Mouse (Mus musculus) midbrain, embryonic 13.5 days (tissue): ENCODE measurements around the gene Spata22. TPM values are rescaled to one million over a fixed set of nuclear protein-coding genes. Genes with fewer than 3 reads are reported as not detected.

Experiments used
- ATAC-seq: fragments of 200-750 bp; cut with Nextera tagmentation; 2 replicates; pipeline ENCODE4 v1.8.0; 2017; ENCODE audit warnings: mild to moderate bottlenecking, moderate TSS enrichment, moderate library complexity
- H3K27ac ChIP-seq: fragments of 300-500 bp; sonication (generic); 2 replicates; pipeline ENCODE4 v1.5.1; 2015; ENCODE audit warnings: inconsistent platforms, mild to moderate bottlenecking, moderate library complexity
- H3K27me3 ChIP-seq: fragments of 300-500 bp; sonication (generic); 2 replicates; pipeline ENCODE4 v1.6.1; 2015; ENCODE audit warnings: mild to moderate bottlenecking, inconsistent platforms
- H3K36me3 ChIP-seq: fragments of 300-500 bp; sonication (generic); 2 replicates; pipeline ENCODE4 v1.6.1; 2015; ENCODE audit warnings: mild to moderate bottlenecking, inconsistent platforms
- H3K4me1 ChIP-seq: fragments of 300-500 bp; sonication (generic); replicated peaks from 2 replicates; pipeline ENCODE4 v1.6.1; 2015; ENCODE audit warnings: inconsistent platforms
- H3K4me2 ChIP-seq: fragments of 300-500 bp; sonication (generic); replicated peaks from 2 replicates; pipeline ENCODE4 v1.6.1; 2015; ENCODE audit warnings: moderate library complexity, mild to moderate bottlenecking, inconsistent platforms
- H3K4me3 ChIP-seq: fragments of 300-500 bp; sonication (generic); replicated peaks from 2 replicates; pipeline ENCODE4 v1.5.1; 2015; ENCODE audit warnings: mild to moderate bottlenecking, inconsistent platforms
- H3K9ac ChIP-seq: fragments of 300-500 bp; sonication (generic); replicated peaks from 2 replicates; pipeline ENCODE4 v1.6.1; 2015; ENCODE audit warnings: mild to moderate bottlenecking, inconsistent platforms
- H3K9me3 ChIP-seq: fragments of 300-500 bp; sonication (generic); 2 replicates; pipeline ENCODE4 v1.6.1; 2016; ENCODE audit warnings: mild to moderate bottlenecking, inconsistent platforms
- WGBS: fragments of 180-500 bp; shearing (Covaris S2); methylation state at CpG from one replicate; pipeline ENCODE4 v1.1.7; 2015; 5-methylcytosine and 5-hydroxymethylcytosine counted together
- polyA plus RNA-seq: library from polyadenylated mRNA; unstranded; fragments of >200 nt; fragmentation: Nextera tagmentation; extraction: Ambion mirVana; gene quantifications from 2 replicates; pipeline ENCODE4 v1.2.1, GENCODE M21; 2015

Spata22 gene
- polyA plus RNA-seq, 1 experiment from 2014 or later: not detected

DNA sequence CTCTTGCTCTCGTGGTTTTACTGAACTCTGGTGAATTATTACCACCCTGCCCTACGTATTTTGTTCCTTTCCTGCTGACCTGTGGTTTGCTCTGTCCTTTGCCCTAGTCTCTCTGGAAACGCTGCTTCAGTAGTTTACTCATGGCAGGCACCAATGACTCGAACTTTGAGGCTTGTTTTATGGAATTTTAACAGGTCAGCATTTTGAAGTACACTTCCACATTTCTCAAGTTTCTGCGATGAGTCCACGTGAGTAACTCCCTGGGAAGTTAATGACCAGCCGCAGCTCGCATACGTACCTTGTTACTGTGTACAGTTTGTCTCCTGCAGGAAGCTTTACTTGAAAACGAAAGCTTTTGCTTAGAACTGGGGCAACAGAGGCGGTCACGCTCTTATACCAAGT is 3.1 kb upstream of the Spata22 start:
- Histone ChIP-seq H3K9ac (no peak overlapping the region), H3K9me3 (no peaks in the 10 kb centered on the region), H3K4me1 (no peaks in the 10 kb centered on the region), H3K36me3 (no peaks in the 10 kb centered on the region), H3K4me2 (no peak overlapping the region), H3K27ac (no peak overlapping the region), H3K27me3 (no peaks in the 10 kb centered on the region), H3K4me3 (no peak overlapping the region)
- no peak for ATAC-seq
- 73% methylated on average over 12 of the region's 12 CpGs for WGBS

DNA sequence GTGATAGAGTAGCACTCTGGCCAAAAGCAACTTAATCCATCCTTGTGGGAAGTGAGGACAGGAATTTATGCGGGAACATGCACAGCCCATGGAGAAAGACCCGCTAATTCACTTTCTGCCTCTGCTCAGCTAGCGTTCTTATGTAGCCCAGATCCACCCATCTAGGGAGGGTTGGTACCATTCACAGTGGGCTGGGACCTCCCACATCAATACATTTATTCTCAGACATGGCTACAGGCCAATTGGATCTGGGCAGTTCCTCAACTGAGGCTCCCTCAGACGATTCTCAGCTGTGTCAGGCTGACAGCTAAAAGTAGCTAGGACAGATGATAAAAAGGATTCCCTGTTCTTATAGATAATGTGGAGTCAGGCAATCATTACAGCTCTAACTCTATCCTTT is 2.2 kb upstream of the Spata22 start:
- no peaks in the 10 kb centered on the region for H3K4me1 ChIP-seq
- H3K36me3 ChIP-seq: no peaks in the 10 kb centered on the region
- no peak overlapping the region for H3K4me3 ChIP-seq
- 80% methylated on average over 4 of the region's 4 CpGs for WGBS
- no peak overlapping the region for H3K9ac ChIP-seq
- H3K27me3 ChIP-seq: no peaks in the 10 kb centered on the region
- H3K27ac ChIP-seq: no peak overlapping the region
- ATAC-seq: no peak
- no peak overlapping the region for H3K4me2 ChIP-seq
- no peaks in the 10 kb centered on the region for H3K9me3 ChIP-seq

DNA sequence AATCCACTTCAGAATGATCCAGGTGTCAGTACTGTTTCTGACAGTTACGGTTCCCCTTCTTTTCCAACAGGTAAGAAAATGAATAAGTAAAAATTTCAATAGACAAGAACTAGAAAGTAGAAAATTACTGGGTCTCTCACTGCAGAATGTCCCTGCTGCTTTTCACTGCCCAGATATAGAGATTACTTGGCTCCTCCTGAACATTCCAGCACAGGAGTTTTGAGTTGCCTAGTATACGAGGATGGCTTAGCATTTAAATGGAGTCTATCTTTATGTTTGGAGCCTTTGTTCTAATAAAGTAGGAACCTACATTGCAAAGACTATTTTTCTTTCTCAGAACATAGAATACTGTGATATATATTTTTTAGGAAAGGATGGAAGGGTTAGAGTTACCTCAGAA is 3.8 kb downstream of the Spata22 start:
- Histone ChIP-seq H3K4me2 (no peak overlapping the region), H3K27me3 (no peaks in the 10 kb centered on the region), H3K9me3 (no peaks in the 10 kb centered on the region), H3K27ac (no peak overlapping the region), H3K36me3 (no peaks in the 10 kb centered on the region), H3K9ac (no peak overlapping the region), H3K4me1 (no peaks in the 10 kb centered on the region), H3K4me3 (no peak overlapping the region)
- no peak for ATAC-seq
- 59% methylated on average over 2 of the region's 2 CpGs for WGBS

DNA sequence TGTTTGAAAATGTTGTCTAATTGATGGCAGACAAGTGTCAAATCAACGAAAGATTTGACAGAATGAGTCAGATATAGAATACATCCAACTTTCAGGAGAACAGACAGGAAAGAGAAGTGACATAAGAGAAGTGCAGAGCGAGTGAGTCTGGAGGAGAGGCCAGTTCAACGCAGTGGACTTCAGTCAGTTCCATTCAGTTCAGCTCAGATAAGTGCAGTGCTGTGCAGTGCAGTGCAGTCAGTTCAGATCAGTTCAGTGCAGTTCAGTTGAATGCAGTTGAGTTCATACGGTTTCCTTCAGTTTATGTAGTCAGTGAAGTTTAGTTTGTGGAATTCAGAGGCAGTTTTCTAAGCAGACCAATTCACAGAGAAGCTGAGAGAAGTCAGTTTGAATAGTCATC is 7.4 kb downstream of the Spata22 start:
- no peak overlapping the region for H3K4me3 ChIP-seq
- no peak overlapping the region for H3K9ac ChIP-seq
- WGBS: 85% methylated on average over 4 of the region's 4 CpGs

DNA sequence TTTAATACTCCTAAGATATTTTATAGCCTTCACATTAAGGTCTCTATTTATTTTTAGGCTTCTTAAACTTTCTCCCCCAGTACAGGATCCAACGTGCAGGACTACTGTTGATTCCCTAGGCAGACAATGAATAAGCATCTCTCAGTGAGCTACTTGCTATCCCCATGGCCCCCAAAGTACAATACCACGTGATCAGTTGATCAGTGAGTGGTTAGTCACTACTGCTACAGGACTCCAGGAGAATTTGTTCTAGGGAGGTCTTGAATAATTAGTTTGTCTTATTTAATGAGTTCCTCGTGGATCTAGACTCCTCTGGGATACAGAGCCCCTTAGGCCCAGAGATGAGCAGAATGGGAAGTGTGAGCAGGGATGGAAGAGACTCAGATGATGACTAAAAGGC is 20.9 kb downstream of the Spata22 start, which contains the start of gene Olfr20:
Gene Olfr20, plus strand, starts transcription at position 301 of the 400 bp plus-strand sequence.
- no peak for ATAC-seq
- WGBS: 57% methylated on average over 3 of the region's 3 CpGs
- Histone ChIP-seq H3K9ac (no peak within 1 kb of the TSS), H3K4me1 (no peaks in the 10 kb centered on the region), H3K27ac (no peak within 1 kb of the TSS), H3K4me3 (no peak within 1 kb of the TSS), H3K27me3 (no peaks in the 10 kb centered on the region), H3K36me3 (no peaks in the 10 kb centered on the region), H3K4me2 (no peak within 1 kb of the TSS), H3K9me3 (no peaks in the 10 kb centered on the region)

More for the DNA sequence above, 7.4 kb downstream of the Spata22 start:
- H3K4me2 ChIP-seq: no peak overlapping the region
- no peaks in the 10 kb centered on the region for H3K9me3 ChIP-seq
- H3K27ac ChIP-seq: no peak overlapping the region
- H3K36me3 ChIP-seq: no peaks in the 10 kb centered on the region
- no peak for ATAC-seq
- H3K27me3 ChIP-seq: no peaks in the 10 kb centered on the region
- no peaks in the 10 kb centered on the region for H3K4me1 ChIP-seq

DNA sequence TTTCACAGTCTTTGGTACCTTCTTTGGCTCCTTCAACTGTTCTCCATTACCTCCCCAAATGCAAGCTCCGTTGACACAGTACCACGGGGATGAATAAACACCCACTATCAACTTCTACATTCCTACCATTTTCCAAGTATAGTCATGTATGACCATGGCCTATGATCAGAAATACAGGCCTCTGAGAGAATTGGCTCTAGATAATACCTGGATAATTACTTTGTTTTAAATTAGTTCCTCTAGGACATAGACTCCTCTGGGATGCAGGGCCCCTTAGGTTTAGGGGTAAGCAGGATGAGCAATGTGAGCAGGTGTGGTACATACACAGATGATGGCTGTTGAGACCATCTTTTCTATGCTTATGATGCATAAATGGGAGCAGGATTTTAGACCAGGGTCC is 41.4 kb downstream of the Spata22 start, which contains the start of gene Olfr376:
Gene Olfr376, plus strand, starts transcription at position 301 of the 400 bp plus-strand sequence.
- Histone ChIP-seq H3K4me3 (no peak within 1 kb of the TSS), H3K9ac (no peak within 1 kb of the TSS), H3K9me3 (no peaks in the 10 kb centered on the region; the same call in 1 of the 2 replicates), H3K27ac (no peak within 1 kb of the TSS), H3K27me3 (no peaks in the 10 kb centered on the region), H3K4me2 (no peak within 1 kb of the TSS), H3K4me1 (no peaks in the 10 kb centered on the region), H3K36me3 (no peaks in the 10 kb centered on the region)
- ATAC-seq: no peak
- WGBS: 94% methylated on average over 2 of the region's 2 CpGs

DNA sequence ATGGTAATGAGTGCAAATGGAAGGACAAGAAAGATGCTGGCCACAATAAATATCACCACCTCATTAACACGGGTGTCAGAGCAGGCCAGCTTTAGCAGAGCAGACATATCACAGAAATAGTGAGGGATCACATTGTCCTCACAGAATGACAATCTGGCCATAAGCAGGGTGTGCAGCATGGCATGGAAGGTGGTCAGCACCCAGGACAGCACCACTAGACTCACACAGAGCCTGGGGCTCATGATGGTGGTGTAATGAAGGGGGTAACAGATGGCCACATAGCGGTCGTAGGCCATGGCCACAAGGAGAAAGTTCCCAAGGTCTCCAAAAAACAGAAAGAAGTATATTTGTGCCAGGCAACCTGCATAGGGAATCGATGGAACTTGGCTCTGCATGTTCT is 65.8 kb downstream of the Spata22 start:
- Histone ChIP-seq H3K36me3 (no peaks in the 10 kb centered on the region), H3K27ac (no peak overlapping the region), H3K9ac (no peak overlapping the region), H3K4me1 (no peaks in the 10 kb centered on the region), H3K27me3 (no peaks in the 10 kb centered on the region), H3K9me3 (0 out of 2 replicates have a peak, but pooled peaks cover 3% of the 10 kb centered on the region), H3K4me3 (no peak overlapping the region), H3K4me2 (no peak overlapping the region)
- ATAC-seq: no peak
- 79% methylated on average over 4 of the region's 4 CpGs for WGBS

Other genes with a start within 250 kb of the Spata22 start
- gene Itgae, start 239.2 kb upstream of the Spata22 start, polyA plus RNA-seq: 0.21 and 0.28 TPM in 2 replicates
- 5.2 and 5.6 TPM in 2 replicates for gene Haspin, start 191.4 kb upstream of the Spata22 start, polyA plus RNA-seq
- gene P2rx5, start 169.3 kb upstream of the Spata22 start, polyA plus RNA-seq: 0.20 and 0.31 TPM in 2 replicates
- 122 and 123 TPM in 2 replicates for gene Emc6, start 152.7 kb upstream of the Spata22 start, polyA plus RNA-seq
- 193 and 195 TPM in 2 replicates for gene Tax1bp3, start 152.7 kb upstream of the Spata22 start, polyA plus RNA-seq
- 21.1 and 22.1 TPM in 2 replicates for gene Ctns, start 130.7 kb upstream of the Spata22 start, polyA plus RNA-seq
- 1.7 and 1.8 TPM in 2 replicates for gene Shpk, start 130.3 kb upstream of the Spata22 start, polyA plus RNA-seq
- gene Trpv1, start 95.4 kb upstream of the Spata22 start, polyA plus RNA-seq: 0.18 and 0.22 TPM in 2 replicates
- gene Trpv3, start 62.4 kb upstream of the Spata22 start, polyA plus RNA-seq: not detected in 2 replicates
- gene Aspa, start 145 bp upstream of the Spata22 start, polyA plus RNA-seq: 0.36 and 0.40 TPM in 2 replicates
- gene Gm49340, start within 50 bp of the Spata22 start, polyA plus RNA-seq: not detected in 2 replicates
- gene Olfr20, start 21.0 kb downstream of the Spata22 start, polyA plus RNA-seq: not detected in 2 replicates
- not detected in 2 replicates for gene Olfr376, start 41.5 kb downstream of the Spata22 start, polyA plus RNA-seq
- not detected in 2 replicates for gene Olfr1, start 69.9 kb downstream of the Spata22 start, polyA plus RNA-seq
- not detected in 2 replicates for gene Olfr378, start 98.7 kb downstream of the Spata22 start, polyA plus RNA-seq
- gene Olfr380, start 127.8 kb downstream of the Spata22 start, polyA plus RNA-seq: not detected in 2 replicates
- gene Olfr381, start 161.9 kb downstream of the Spata22 start, polyA plus RNA-seq: not detected in 2 replicates
- gene Olfr382, start 187.5 kb downstream of the Spata22 start, polyA plus RNA-seq: not detected in 2 replicates